Mouse (Mus musculus): Measurements from ENCODE around the gene Gm49388. TPM values are rescaled to one million over a fixed set of nuclear protein-coding genes. Genes with fewer than 3 reads are reported as not detected.

Gene Gm49388
- polyA plus RNA-seq, 1 experiment from 2014 or later, result not detected

Other genes starting within 250 kb of the Gm49388 start
- 5.6 and 6.0 TPM in 2 replicates for gene Tmem265, start 224.2 kb upstream of the Gm49388 start, polyA plus RNA-seq (2015; fragmentation: Nextera tagmentation; extraction: Ambion mirVana)
- 37.1 and 37.5 TPM in 2 replicates for gene Phkg2, start 212.3 kb upstream of the Gm49388 start, polyA plus RNA-seq (2015; fragmentation: Nextera tagmentation; extraction: Ambion mirVana)
- gene Ccdc189, start 197.0 kb upstream of the Gm49388 start, polyA plus RNA-seq (2015; fragmentation: Nextera tagmentation; extraction: Ambion mirVana), result 5.8 and 7.2 TPM in 2 replicates
- gene Rnf40, start 196.8 kb upstream of the Gm49388 start, polyA plus RNA-seq (2015; fragmentation: Nextera tagmentation; extraction: Ambion mirVana), result 37.8 and 42.0 TPM in 2 replicates
- 9.4 and 10.3 TPM in 2 replicates for gene Zfp629, start 169.8 kb upstream of the Gm49388 start, polyA plus RNA-seq (2015; fragmentation: Nextera tagmentation; extraction: Ambion mirVana)
- gene Bcl7c, start 76.7 kb upstream of the Gm49388 start, polyA plus RNA-seq (2015; fragmentation: Nextera tagmentation; extraction: Ambion mirVana), result 59.3 and 63.4 TPM in 2 replicates
- gene Ctf1, start 72.9 kb upstream of the Gm49388 start, polyA plus RNA-seq (2015; fragmentation: Nextera tagmentation; extraction: Ambion mirVana), result 15.6 and 17.0 TPM in 2 replicates
- 0.24 and 0.26 TPM in 2 replicates for gene Ctf2, start 53.4 kb upstream of the Gm49388 start, polyA plus RNA-seq (2015; fragmentation: Nextera tagmentation; extraction: Ambion mirVana)
- 3.8 and 4.8 TPM in 2 replicates for gene Fbxl19, start 41.1 kb upstream of the Gm49388 start, polyA plus RNA-seq (2015; fragmentation: Nextera tagmentation; extraction: Ambion mirVana)
- gene Orai3, start 15.8 kb upstream of the Gm49388 start, polyA plus RNA-seq (2015; fragmentation: Nextera tagmentation; extraction: Ambion mirVana), result 29.2 and 29.6 TPM in 2 replicates
- 21.1 and 25.0 TPM in 2 replicates for gene Setd1a, start 8.9 kb upstream of the Gm49388 start, polyA plus RNA-seq (2015; fragmentation: Nextera tagmentation; extraction: Ambion mirVana)
- gene Hsd3b7, start 15.0 kb downstream of the Gm49388 start, polyA plus RNA-seq (2015; fragmentation: Nextera tagmentation; extraction: Ambion mirVana), result 27.4 and 31.8 TPM in 2 replicates
- gene Stx4a, start 38.7 kb downstream of the Gm49388 start, polyA plus RNA-seq (2015; fragmentation: Nextera tagmentation; extraction: Ambion mirVana), result 45.3 and 48.1 TPM in 2 replicates
- 3.2 and 3.4 TPM in 2 replicates for gene Stx1b, start 38.9 kb downstream of the Gm49388 start, polyA plus RNA-seq (2015; fragmentation: Nextera tagmentation; extraction: Ambion mirVana)
- 9.1 and 10.9 TPM in 2 replicates for gene Zfp646, start 90.6 kb downstream of the Gm49388 start, polyA plus RNA-seq (2015; fragmentation: Nextera tagmentation; extraction: Ambion mirVana)
- gene Zfp668, start 91.2 kb downstream of the Gm49388 start, polyA plus RNA-seq (2015; fragmentation: Nextera tagmentation; extraction: Ambion mirVana), result 14.6 and 16.7 TPM in 2 replicates
- 1.7 and 1.8 TPM in 2 replicates for gene Prss53, start 105.4 kb downstream of the Gm49388 start, polyA plus RNA-seq (2015; fragmentation: Nextera tagmentation; extraction: Ambion mirVana)
- not detected in 2 replicates for gene Gm21974, start 109.8 kb downstream of the Gm49388 start, polyA plus RNA-seq (2015; fragmentation: Nextera tagmentation; extraction: Ambion mirVana)
- gene Vkorc1, start 110.0 kb downstream of the Gm49388 start, polyA plus RNA-seq (2015; fragmentation: Nextera tagmentation; extraction: Ambion mirVana), result 186 and 190 TPM in 2 replicates
- gene Bckdk, start 118.5 kb downstream of the Gm49388 start, polyA plus RNA-seq (2015; fragmentation: Nextera tagmentation; extraction: Ambion mirVana), result 145 and 157 TPM in 2 replicates
- 35.0 and 35.6 TPM in 2 replicates for gene Kat8, start 126.9 kb downstream of the Gm49388 start, polyA plus RNA-seq (2015; fragmentation: Nextera tagmentation; extraction: Ambion mirVana)
- 61.2 and 70.2 TPM in 2 replicates for gene Prss8, start 144.5 kb downstream of the Gm49388 start, polyA plus RNA-seq (2015; fragmentation: Nextera tagmentation; extraction: Ambion mirVana)
- gene Prss36, start 161.1 kb downstream of the Gm49388 start, polyA plus RNA-seq (2015; fragmentation: Nextera tagmentation; extraction: Ambion mirVana), result 10.8 and 10.9 TPM in 2 replicates
- gene Fus, start 181.8 kb downstream of the Gm49388 start, polyA plus RNA-seq (2015; fragmentation: Nextera tagmentation; extraction: Ambion mirVana), result 367 and 393 TPM in 2 replicates
- 177 and 185 TPM in 2 replicates for gene Pycard, start 208.3 kb downstream of the Gm49388 start, polyA plus RNA-seq (2015; fragmentation: Nextera tagmentation; extraction: Ambion mirVana)
- gene Trim72, start 218.3 kb downstream of the Gm49388 start, polyA plus RNA-seq (2015; fragmentation: Nextera tagmentation; extraction: Ambion mirVana), result 0.09 and 0.41 TPM in 2 replicates